Mouse (Mus musculus): ENCODE data around the gene Trim34b. TPM values are rescaled to one million over a fixed set of nuclear protein-coding genes. Genes with fewer than 3 reads are reported as not detected.
"Not testable (repeated sequence)": the region's sequence is repeated elsewhere in the genome, so short reads cannot be mapped to it uniquely, and the experiment has no call there.

Trim34b gene
- total RNA-seq (2012; rRNA removed) (0.42 and 0.69 TPM in 2 replicates), polyA plus RNA-seq (2012; ENCODE audit: insufficient read depth in 1 of 2, insufficient read length in 2 of 2, low read depth in 1 of 2, low replicate concordance in 2 of 2, missing spikeins in 1 of 2) (under 1 TPM in 1 of 2 experiments, not detected in 1; 0.74 TPM)

GRCm38 (mm10) chr7:104329171-104329570, at the start of gene Trim34b:
Gene Trim34b, plus strand, starts transcription at chr7:104329471.
- not testable (repeated sequence) for H3K36me3 ChIP-seq (ENCODE audit: control insufficient read depth in 1 of 2, insufficient read depth in 2 of 2, low read length in 2 of 2); H3K9ac ChIP-seq (ENCODE audit: control insufficient read depth, low read depth, low read length, poor library complexity, severe bottlenecking); H3K27me3 ChIP-seq (ENCODE audit: control insufficient read depth in 1 of 2, insufficient read depth in 2 of 2, low read length in 2 of 2); DNase-seq (ENCODE audit: low read depth, low spot score); H3K4me3 ChIP-seq (ENCODE audit: control insufficient read depth in 1 of 2, insufficient read depth in 1 of 2, low read depth in 2 of 2, low read length in 2 of 2); H3K27ac ChIP-seq (ENCODE audit: control insufficient read depth, low read depth, low read length); H3K9me3 ChIP-seq (replicated peaks; ENCODE audit: insufficient read depth, low read length); H3K79me2 ChIP-seq (ENCODE audit: control insufficient read depth, insufficient read depth, low read length, poor library complexity); H3K4me1 ChIP-seq (ENCODE audit: control insufficient read depth in 1 of 2, insufficient read depth in 2 of 2, low read length in 2 of 2)

- H3K36me3 ChIP-seq (ENCODE audit: control insufficient read depth in 1 of 2, insufficient read depth in 2 of 2, low read length in 2 of 2); H3K9ac ChIP-seq (ENCODE audit: control insufficient read depth, low read depth, low read length, poor library complexity, severe bottlenecking); H3K9me3 ChIP-seq (replicated peaks; ENCODE audit: insufficient read depth, low read length); H3K27ac ChIP-seq (ENCODE audit: control insufficient read depth, low read depth, low read length); H3K4me3 ChIP-seq (ENCODE audit: control insufficient read depth in 1 of 2, insufficient read depth in 1 of 2, low read depth in 2 of 2, low read length in 2 of 2); DNase-seq (ENCODE audit: low read depth, low spot score); H3K79me2 ChIP-seq (ENCODE audit: control insufficient read depth, insufficient read depth, low read length, poor library complexity); H3K4me1 ChIP-seq (ENCODE audit: control insufficient read depth in 1 of 2, insufficient read depth in 2 of 2, low read length in 2 of 2); H3K27me3 ChIP-seq (ENCODE audit: control insufficient read depth in 1 of 2, insufficient read depth in 2 of 2, low read length in 2 of 2): not testable (repeated sequence)
These were observed 41.5 kb upstream of the Trim34b start, which contains the start of gene Trim5 for GRCm38 (mm10) chr7:104287576-104288443. Gene Trim5, minus strand, starts transcription at chr7:104288094.

- Histone ChIP-seq H3K9ac (ENCODE audit: control insufficient read depth, low read depth, low read length, poor library complexity, severe bottlenecking) (no peak overlapping the region), H3K4me1 (ENCODE audit: control insufficient read depth in 1 of 2, insufficient read depth in 2 of 2, low read length in 2 of 2) (no peaks in the 10 kb centered on the region), H3K9me3 (replicated peaks; ENCODE audit: insufficient read depth, low read length) (no peaks in the 10 kb centered on the region), H3K36me3 (ENCODE audit: control insufficient read depth in 1 of 2, insufficient read depth in 2 of 2, low read length in 2 of 2) (no peaks in the 10 kb centered on the region), H3K27me3 (ENCODE audit: control insufficient read depth in 1 of 2, insufficient read depth in 2 of 2, low read length in 2 of 2) (no peaks in the 10 kb centered on the region), H3K4me3 (ENCODE audit: control insufficient read depth in 1 of 2, insufficient read depth in 1 of 2, low read depth in 2 of 2, low read length in 2 of 2) (no peak overlapping the region), H3K79me2 (ENCODE audit: control insufficient read depth, insufficient read depth, low read length, poor library complexity) (no peaks in the 10 kb centered on the region), H3K27ac (ENCODE audit: control insufficient read depth, low read depth, low read length) (no peak overlapping the region)
- TF ChIP-seq MAFK (IDR thresholded peaks at IDR 0.05; ENCODE audit: borderline replicate concordance, low read depth, low read length) (no peak), ZC3H11A (IDR thresholded peaks at IDR 0.05; ENCODE audit: low read depth, low read length) (no peak), GATA1 (IDR thresholded peaks at IDR 0.05; ENCODE audit: low read depth, low read length) (no peak), TAL1 (IDR thresholded peaks at IDR 0.05; ENCODE audit: low read length) (no peak), TBP (IDR thresholded peaks at IDR 0.05; ENCODE audit: low read depth, low read length) (no peak), POLR2A (IDR thresholded peaks at IDR 0.05; ENCODE audit: control insufficient read depth in 1 of 2, insufficient read depth in 1 of 2, low read depth in 1 of 2, low read length in 2 of 2, poor library complexity in 1 of 2) (no peak), USF1 (IDR thresholded peaks at IDR 0.05; ENCODE audit: low read depth, low read length) (no peak)
- DNase-seq (ENCODE audit: low read depth, low spot score), result no peak
These were observed 38.6 kb upstream of the Trim34b start for GRCm38 (mm10) chr7:104290641-104291040.

Measured in MEL (cell line).